Mouse (Mus musculus) ES-Bruce4 (cell line): Measurements from ENCODE around the gene Plxdc2.

Experiments used
- CTCF ChIP-seq: IDR thresholded peaks from one replicate; pipeline ENCODE4 v1.8.1; 2011; ENCODE audit warnings: low read depth, low read length
- EP300 ChIP-seq: IDR thresholded peaks from 2 replicates; pipeline ENCODE4 v1.6.1; 2011; ENCODE audit warnings: low read depth, low read length; ENCODE audit not compliant: insufficient read depth
- POLR2A ChIP-seq: IDR thresholded peaks from one replicate; pipeline ENCODE4 v1.8.1; 2011; ENCODE audit warnings: low read length; ENCODE audit not compliant: insufficient read depth

GRCm38 (mm10) chr2:16696390-16696789 lies 340.3 kb downstream of the Plxdc2 start:
- TF ChIP-seq CTCF (no peak), POLR2A (no peak), EP300 (no peak)
